Mouse (Mus musculus) hindbrain, embryonic 10.5 days (tissue): ENCODE results near the gene Fbxo17. TPM values are rescaled to one million over a fixed set of nuclear protein-coding genes. Genes with fewer than 3 reads are reported as not detected.

ENCODE experiments used
- DNase-seq: peaks from one replicate; pipeline ENCODE4 v3.0.0-alpha.2; 2017; ENCODE audit warnings: low spot score
- H3K27ac ChIP-seq: fragments of 300-500 bp; sonication (generic); 2 replicates; pipeline ENCODE4 v1.5.1; 2016; ENCODE audit warnings: mild to moderate bottlenecking, moderate library complexity
- H3K27me3 ChIP-seq: fragments of 300-500 bp; sonication (generic); 2 replicates; pipeline ENCODE4 v1.6.1; 2016; ENCODE audit warnings: mild to moderate bottlenecking; ENCODE audit not compliant: poor library complexity, insufficient read depth, severe bottlenecking
- H3K36me3 ChIP-seq: fragments of 300-500 bp; sonication (generic); 2 replicates; pipeline ENCODE4 v1.6.1; 2016; ENCODE audit warnings: mild to moderate bottlenecking, moderate library complexity
- H3K4me1 ChIP-seq: fragments of 300-500 bp; sonication (generic); replicated peaks from 2 replicates; pipeline ENCODE4 v1.6.1; 2016; ENCODE audit warnings: mild to moderate bottlenecking
- H3K4me3 ChIP-seq: fragments of 300-500 bp; sonication (generic); 2 replicates; pipeline ENCODE4 v1.5.1; 2016; ENCODE audit warnings: mild to moderate bottlenecking, moderate library complexity
- H3K9me3 ChIP-seq: fragments of 300-500 bp; sonication (generic); 2 replicates; pipeline ENCODE4 v1.6.1; 2016; ENCODE audit warnings: mild to moderate bottlenecking, moderate library complexity
- WGBS: fragments of 180-500 bp; shearing (Covaris S2); methylation state at CpG from one replicate; pipeline ENCODE4 v1.1.7; 2016; 5-methylcytosine and 5-hydroxymethylcytosine counted together
- polyA plus RNA-seq: library from polyadenylated mRNA; unstranded; fragments of >200 nt; fragmentation: Nextera tagmentation; extraction: Ambion mirVana; gene quantifications from 2 replicates; pipeline ENCODE4 v1.2.1, GENCODE M21; 2016

Gene Fbxo17
- polyA plus RNA-seq, 1 experiment from 2014 or later: 8.8 TPM

DNA sequence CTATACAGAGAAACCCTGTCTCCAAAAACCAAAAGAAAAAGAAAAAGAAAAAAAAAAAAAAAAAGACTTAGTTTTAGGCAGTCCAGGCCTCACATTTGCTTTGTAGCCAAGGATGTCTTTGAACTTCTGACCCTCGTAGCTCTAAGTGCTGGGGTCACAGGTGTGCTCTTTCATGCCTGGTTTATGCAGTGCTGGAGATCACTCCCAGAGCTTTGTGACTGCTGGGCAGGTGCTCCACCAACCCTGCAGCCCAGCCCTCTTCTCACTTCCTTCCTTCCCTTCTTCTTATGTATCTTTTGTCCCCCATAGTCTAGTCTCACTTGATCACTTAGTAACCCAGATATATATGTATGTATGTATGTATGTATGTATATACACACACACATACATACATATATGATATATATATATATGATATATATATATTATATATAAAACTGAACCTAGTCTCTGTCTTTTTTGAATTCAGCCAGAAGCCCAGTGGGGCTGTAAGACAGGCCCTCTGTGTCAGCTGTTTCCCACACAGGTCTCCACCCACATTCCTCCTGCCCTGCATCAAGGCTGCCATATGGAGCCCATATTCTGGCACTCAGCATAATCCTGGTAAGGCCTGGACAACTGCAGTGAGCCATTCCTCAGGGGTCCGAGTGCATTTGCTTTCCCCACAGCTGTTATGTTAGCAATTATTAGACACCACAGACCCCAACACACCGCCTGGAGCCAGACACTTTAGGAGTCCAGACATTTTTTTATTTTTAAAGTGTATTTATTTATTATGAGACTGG lies 4.3 kb downstream of the Fbxo17 start:
- Histone ChIP-seq H3K4me3 (no peak overlapping the region), H3K27me3 (0 out of 2 replicates have a peak, but pooled peaks cover 7% of the 10 kb centered on the region), H3K36me3 (peaks cover 5% of the 10 kb centered on the region; the same call in 1 of the 2 replicates), H3K4me1 (peaks cover 18% of the 10 kb centered on the region), H3K27ac (no peak overlapping the region), H3K9me3 (no peaks in the 10 kb centered on the region)
- WGBS: 71% methylated on average over 3 of the region's 3 CpGs
- peak; percentile 33 for DNase-seq

GRCm38 (mm10) chr7:28722079-28722478 lies 5.5 kb downstream of the Fbxo17 start:
- WGBS: 96% methylated on average over 7 of the region's 7 CpGs
- peaks cover 10% of the 10 kb centered on the region; the same call in 1 of the 2 replicates for H3K4me1 ChIP-seq
- H3K27me3 ChIP-seq: 0 out of 2 replicates have a peak, but pooled peaks cover 4% of the 10 kb centered on the region

GRCm38 (mm10) chr7:28724613-28725012 lies 8.0 kb downstream of the Fbxo17 start:
- H3K9me3 ChIP-seq: no peaks in the 10 kb centered on the region
- H3K27ac ChIP-seq: no peak overlapping the region
- H3K4me1 ChIP-seq: 0 out of 2 replicates have a peak, but pooled peaks cover 9% of the 10 kb centered on the region
- DNase-seq: no peak
- no peak overlapping the region for H3K4me3 ChIP-seq
- WGBS: 92% methylated on average over 2 of the region's 2 CpGs
- H3K36me3 ChIP-seq: peaks cover 5% of the 10 kb centered on the region; the same call in 1 of the 2 replicates
- no peaks in the 10 kb centered on the region for H3K27me3 ChIP-seq

More at GRCm38 (mm10) chr7:28722079-28722478, 5.5 kb downstream of the Fbxo17 start:
- Histone ChIP-seq H3K27ac (no peak overlapping the region), H3K4me3 (no peak overlapping the region), H3K9me3 (no peaks in the 10 kb centered on the region), H3K36me3 (peaks cover 5% of the 10 kb centered on the region; the same call in 1 of the 2 replicates)
- no peak for DNase-seq

GRCm38 (mm10) chr7:28726600-28726999 lies 10.0 kb downstream of the Fbxo17 start:
- Histone ChIP-seq H3K9me3 (peaks cover 6% of the 10 kb centered on the region), H3K27ac (no peak overlapping the region), H3K4me1 (0 out of 2 replicates have a peak, but pooled peaks cover 9% of the 10 kb centered on the region), H3K36me3 (peaks cover 10% of the 10 kb centered on the region), H3K27me3 (peaks cover 9% of the 10 kb centered on the region), H3K4me3 (no peak overlapping the region)
- peak; percentile 81 for DNase-seq
- 8% methylated on average over 14 of the region's 14 CpGs for whole genome bisulfite sequencing

- WGBS: 65% methylated on average over 10 of the region's 10 CpGs
- H3K27ac ChIP-seq: no peak overlapping the region
- H3K27me3 ChIP-seq: peaks cover 21% of the 10 kb centered on the region
- peak; percentile 15 for DNase-seq
- H3K4me1 ChIP-seq: peaks cover 16% of the 10 kb centered on the region
- peaks cover 7% of the 10 kb centered on the region for H3K9me3 ChIP-seq
- no peak overlapping the region for H3K4me3 ChIP-seq
- peaks cover 12% of the 10 kb centered on the region for H3K36me3 ChIP-seq
Measured at GRCm38 (mm10) chr7:28727649-28728340, 11.2 kb downstream of the Fbxo17 start.

- DNase-seq: peak; percentile 85
- WGBS: 2% methylated on average over 58 of the region's 58 CpGs
- H3K9me3 ChIP-seq: peaks cover 7% of the 10 kb centered on the region
- peaks cover 24% of the 10 kb centered on the region for H3K36me3 ChIP-seq
- H3K4me3 ChIP-seq: peak overlapping the region; percentile 56
- peaks cover 21% of the 10 kb centered on the region for H3K4me1 ChIP-seq
- peaks cover 21% of the 10 kb centered on the region for H3K27me3 ChIP-seq
- peak overlapping the region; percentile 78 for H3K27ac ChIP-seq
Measured at GRCm38 (mm10) chr7:28732341-28733142, 15.9 kb downstream of the Fbxo17 start.

DNA sequence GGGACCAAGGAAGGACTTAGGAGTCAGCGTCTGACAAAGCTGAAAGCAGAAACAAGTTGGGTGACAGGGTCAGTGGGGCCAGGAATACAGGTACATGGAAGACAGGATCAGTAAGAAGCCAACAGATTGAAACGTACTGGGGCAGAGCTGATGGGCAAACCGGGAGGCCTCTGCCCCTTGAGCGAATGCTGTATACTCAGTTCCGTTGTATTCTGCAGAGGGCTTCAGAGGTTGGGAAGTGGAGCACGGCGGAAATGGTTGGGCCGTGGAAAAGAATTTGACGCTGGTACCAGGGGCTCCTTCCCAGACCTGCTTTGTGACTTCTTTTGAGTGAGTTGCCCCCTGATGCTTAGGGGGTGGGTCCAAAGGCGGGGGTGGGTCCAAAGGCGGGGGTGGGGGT lies 16.6 kb downstream of the Fbxo17 start:
- peaks cover 17% of the 10 kb centered on the region for H3K4me1 ChIP-seq
- peak overlapping the region; percentile 56 for H3K4me3 ChIP-seq
- no peak for DNase-seq
- peaks cover 21% of the 10 kb centered on the region for H3K27me3 ChIP-seq
- 5% methylated on average over 11 of the region's 11 CpGs for WGBS
- H3K9me3 ChIP-seq: peaks cover 7% of the 10 kb centered on the region
- H3K27ac ChIP-seq: peak overlapping the region; percentile 78
- H3K36me3 ChIP-seq: peaks cover 30% of the 10 kb centered on the region

DNA sequence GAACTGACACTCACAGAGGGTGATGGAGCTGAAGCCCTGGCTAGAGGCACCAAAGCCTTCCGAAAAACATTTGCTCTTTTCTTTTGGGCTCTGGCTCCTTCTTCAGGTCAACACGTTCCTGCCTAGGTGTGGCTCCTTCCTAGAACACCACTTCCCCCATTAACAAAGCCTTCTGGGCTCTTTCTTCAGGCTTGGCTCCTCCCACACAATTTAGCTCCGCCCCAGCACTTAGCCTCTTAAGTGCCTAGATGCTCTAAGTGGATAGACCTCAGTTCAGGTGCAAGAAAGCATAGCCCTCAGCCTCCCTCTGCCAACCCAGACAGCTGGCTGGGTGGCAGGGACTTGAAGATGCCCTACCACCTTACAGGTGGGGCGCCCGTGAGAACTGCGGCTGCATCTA lies 19.1 kb downstream of the Fbxo17 start:
- Histone ChIP-seq H3K27me3 (peaks cover 21% of the 10 kb centered on the region), H3K4me1 (peaks cover 21% of the 10 kb centered on the region), H3K4me3 (no peak overlapping the region), H3K27ac (no peak overlapping the region), H3K9me3 (peaks cover 7% of the 10 kb centered on the region), H3K36me3 (peaks cover 53% of the 10 kb centered on the region)
- 82% methylated on average over 6 of the region's 6 CpGs for WGBS
- no peak for DNase-seq

GRCm38 (mm10) chr7:28739829-28740228 lies 23.2 kb downstream of the Fbxo17 start:
- Histone ChIP-seq H3K4me1 (peaks cover 18% of the 10 kb centered on the region), H3K9me3 (no peaks in the 10 kb centered on the region), H3K27me3 (no peaks in the 10 kb centered on the region), H3K4me3 (0 out of 2 replicates have a peak overlapping the region, but pooled peaks have one; percentile 4), H3K27ac (no peak overlapping the region), H3K36me3 (peaks cover 56% of the 10 kb centered on the region)
- no peak for DNase-seq
- WGBS: 94% methylated on average over 21 of the region's 21 CpGs

- Histone ChIP-seq H3K27ac (peak overlapping the region; percentile 93), H3K36me3 (peaks cover 65% of the 10 kb centered on the region), H3K27me3 (no peaks in the 10 kb centered on the region), H3K4me3 (peak overlapping the region; percentile 69), H3K9me3 (no peaks in the 10 kb centered on the region), H3K4me1 (peaks cover 18% of the 10 kb centered on the region)
- WGBS: 43% methylated on average over 9 of the region's 9 CpGs
- DNase-seq: no peak
Measured at GRCm38 (mm10) chr7:28740949-28741348, 24.3 kb downstream of the Fbxo17 start.

GRCm38 (mm10) chr7:28741368-28741708 lies 24.7 kb downstream of the Fbxo17 start:
- Histone ChIP-seq H3K9me3 (no peaks in the 10 kb centered on the region), H3K36me3 (peaks cover 65% of the 10 kb centered on the region), H3K27me3 (no peaks in the 10 kb centered on the region), H3K4me3 (peak overlapping the region; percentile 69), H3K4me1 (peaks cover 18% of the 10 kb centered on the region), H3K27ac (peak overlapping the region; percentile 93)
- WGBS: under 1% methylated on average over 13 of the region's 13 CpGs
- no peak for DNase-seq

- H3K36me3 ChIP-seq: peaks cover 65% of the 10 kb centered on the region
- WGBS: under 1% methylated on average over 39 of the region's 39 CpGs
- peaks cover 18% of the 10 kb centered on the region for H3K4me1 ChIP-seq
- H3K4me3 ChIP-seq: peak within 1 kb of the TSS; percentile 69
- H3K9me3 ChIP-seq: no peaks in the 10 kb centered on the region
- peak; percentile 96 for DNase-seq
- H3K27ac ChIP-seq: peak within 1 kb of the TSS; percentile 93
- no peaks in the 10 kb centered on the region for H3K27me3 ChIP-seq
Measured at GRCm38 (mm10) chr7:28741709-28742438, 25.3 kb downstream of the Fbxo17 start, which contains the start of the genes Mrps12 and Sars2. Gene Mrps12 (minus strand): TSS chr7:28741820. Gene Sars2 (plus strand): TSS chr7:28741992.
